Mouse (Mus musculus): Measurements from ENCODE around the gene Tle3.

DNA sequence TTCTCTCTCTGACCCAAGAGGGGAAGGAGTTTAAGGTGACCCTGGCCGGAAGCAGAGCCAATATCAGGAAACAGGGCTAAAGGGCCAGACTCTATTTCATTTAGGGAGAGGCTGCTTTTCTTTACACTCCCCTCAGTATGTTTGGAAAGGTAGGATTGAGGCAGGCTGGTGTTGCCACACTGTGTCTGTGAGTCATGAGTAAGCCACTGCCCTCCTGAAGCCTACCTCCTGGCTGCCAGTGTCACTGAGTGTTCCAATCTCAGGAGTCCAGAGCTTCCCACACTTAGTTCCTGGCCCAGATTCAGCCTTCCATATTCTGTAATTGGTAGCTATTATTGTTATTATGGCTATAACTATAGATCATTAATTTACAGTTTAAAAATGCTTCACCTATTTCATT, 79.9 kb downstream of the Tle3 start:
- TF ChIP-seq CTCF (IDR thresholded peaks at IDR 0.05; ENCODE audit: low read depth) (no peak), EP300 (optimal IDR thresholded peaks at IDR 0.05) (no peak)
